Mouse (Mus musculus) E14TG2a.4 (cell line): ENCODE measurements around the gene Met.

ENCODE experiments used
- H3K27me3 ChIP-seq: 2 replicates; pipeline ENCODE4 v1.6.1; 2014; ENCODE audit warnings: low read length, control low read depth; ENCODE audit not compliant: insufficient read depth
- H3K36me3 ChIP-seq: 2 replicates; pipeline ENCODE4 v1.6.1; 2014; ENCODE audit warnings: low read length, control low read depth; ENCODE audit not compliant: insufficient read depth
- H3K4me1 ChIP-seq: replicated peaks from 2 replicates; pipeline ENCODE4 v1.6.1; 2014; ENCODE audit warnings: low read depth, low read length, control low read depth
- H3K4me3 ChIP-seq: replicated peaks from 2 replicates; pipeline ENCODE4 v1.5.1; 2014; ENCODE audit warnings: mild to moderate bottlenecking, low read length
- H3K9me3 ChIP-seq: 2 replicates; pipeline ENCODE4 v1.6.1; 2014; ENCODE audit warnings: low read length, control low read depth
- CTCF ChIP-seq: conservative IDR thresholded peaks from 2 replicates; pipeline ENCODE4 v1.5.1; 2014; ENCODE audit warnings: low read length
- NANOG ChIP-seq: IDR thresholded peaks from 2 replicates; pipeline ENCODE4 v1.6.1; 2014; ENCODE audit warnings: borderline replicate concordance, low read length, mixed read lengths
- POU5F1 ChIP-seq: IDR thresholded peaks from 2 replicates; pipeline ENCODE4 v1.6.1; 2014; ENCODE audit warnings: low read length, borderline replicate concordance

Met gene

DNA sequence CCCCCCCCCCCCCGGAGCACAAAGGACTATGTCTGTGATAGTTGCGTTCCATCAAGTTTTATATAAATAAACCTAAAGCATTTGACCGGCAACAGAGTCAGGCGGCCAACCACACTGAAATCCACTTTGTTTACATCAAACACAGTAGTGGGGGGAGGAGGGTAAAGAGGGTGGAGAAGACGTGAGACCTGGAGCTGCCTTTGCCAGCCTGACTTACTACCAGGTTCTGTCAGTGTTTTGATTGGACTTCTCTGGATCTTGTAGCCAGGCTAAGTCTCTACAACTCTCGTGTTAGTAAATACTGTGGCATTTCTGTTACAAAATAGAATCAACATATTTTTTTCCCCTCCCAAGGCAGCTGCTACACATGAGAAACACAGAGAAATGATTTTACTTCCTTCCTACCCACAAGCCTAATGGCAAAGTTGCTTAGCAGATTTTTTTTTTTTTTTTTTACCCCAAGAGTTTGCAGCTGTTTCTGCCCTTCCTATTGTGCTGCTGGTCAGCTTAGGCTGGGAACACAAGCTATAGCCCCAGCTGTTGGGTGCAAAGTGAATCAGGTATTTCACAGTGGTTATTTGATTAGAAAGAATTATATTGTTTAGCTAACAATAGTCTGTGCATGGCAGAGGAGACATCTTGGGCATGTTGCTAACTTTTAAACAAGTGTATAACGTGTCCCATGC is 52.3 kb downstream of the Met start:
- Histone ChIP-seq H3K36me3 (no peaks in the 10 kb centered on the region), H3K9me3 (no peaks in the 10 kb centered on the region), H3K4me3 (no peak overlapping the region), H3K27me3 (no peaks in the 10 kb centered on the region), H3K4me1 (no peaks in the 10 kb centered on the region)
- no peak for TF ChIP-seq CTCF
- no peak for TF ChIP-seq POU5F1
- no peak for TF ChIP-seq NANOG

GRCm38 (mm10) chr6:17521901-17522717 is 58.5 kb downstream of the Met start:
- TF ChIP-seq CTCF: no peak
- no peak for TF ChIP-seq NANOG
- TF ChIP-seq POU5F1: no peak
- Histone ChIP-seq H3K36me3 (no peaks in the 10 kb centered on the region), H3K4me3 (no peak overlapping the region), H3K27me3 (no peaks in the 10 kb centered on the region), H3K4me1 (no peaks in the 10 kb centered on the region), H3K9me3 (no peaks in the 10 kb centered on the region)

- Histone ChIP-seq H3K36me3 (no peaks in the 10 kb centered on the region), H3K9me3 (no peaks in the 10 kb centered on the region), H3K27me3 (no peaks in the 10 kb centered on the region), H3K4me3 (no peak overlapping the region), H3K4me1 (no peaks in the 10 kb centered on the region)
- TF ChIP-seq POU5F1 (no peak), NANOG (no peak)
Measured at GRCm38 (mm10) chr6:17522917-17523316, 59.3 kb downstream of the Met start.

GRCm38 (mm10) chr6:17529490-17530269 is 66.1 kb downstream of the Met start:
- TF ChIP-seq NANOG: no peak
- no peak for TF ChIP-seq POU5F1
- no peak for TF ChIP-seq CTCF
- Histone ChIP-seq H3K27me3 (no peaks in the 10 kb centered on the region), H3K36me3 (no peaks in the 10 kb centered on the region), H3K9me3 (no peaks in the 10 kb centered on the region), H3K4me1 (no peaks in the 10 kb centered on the region), H3K4me3 (no peak overlapping the region)

GRCm38 (mm10) chr6:17541615-17542014 is 78.0 kb downstream of the Met start:
- Histone ChIP-seq H3K9me3 (no peaks in the 10 kb centered on the region), H3K4me3 (no peak overlapping the region), H3K27me3 (no peaks in the 10 kb centered on the region), H3K4me1 (no peaks in the 10 kb centered on the region), H3K36me3 (no peaks in the 10 kb centered on the region)
- TF ChIP-seq POU5F1 (no peak), NANOG (no peak), CTCF (no peak)

DNA sequence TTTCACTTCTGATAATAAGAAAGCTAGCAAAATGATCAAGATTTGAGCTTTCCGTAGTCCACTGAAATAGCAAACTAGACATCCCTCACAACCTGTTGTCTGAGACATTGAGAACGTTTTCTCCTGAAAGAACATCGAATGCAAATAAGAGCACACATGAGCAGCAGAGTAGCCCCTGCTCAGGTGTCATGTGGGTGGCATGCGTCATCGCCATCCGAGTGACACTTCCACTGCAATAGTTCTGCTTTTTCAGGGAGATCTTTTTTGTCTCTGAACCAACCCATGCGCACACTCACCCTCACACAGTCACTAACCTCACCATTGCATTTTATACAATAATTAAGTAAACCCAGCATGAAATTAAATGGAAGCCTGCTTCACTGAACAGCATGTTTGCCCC is 78.8 kb downstream of the Met start:
- Histone ChIP-seq H3K27me3 (no peaks in the 10 kb centered on the region), H3K36me3 (no peaks in the 10 kb centered on the region), H3K4me3 (no peak overlapping the region), H3K4me1 (no peaks in the 10 kb centered on the region), H3K9me3 (no peaks in the 10 kb centered on the region)
- TF ChIP-seq NANOG (no peak), POU5F1 (no peak), CTCF (no peak)

DNA sequence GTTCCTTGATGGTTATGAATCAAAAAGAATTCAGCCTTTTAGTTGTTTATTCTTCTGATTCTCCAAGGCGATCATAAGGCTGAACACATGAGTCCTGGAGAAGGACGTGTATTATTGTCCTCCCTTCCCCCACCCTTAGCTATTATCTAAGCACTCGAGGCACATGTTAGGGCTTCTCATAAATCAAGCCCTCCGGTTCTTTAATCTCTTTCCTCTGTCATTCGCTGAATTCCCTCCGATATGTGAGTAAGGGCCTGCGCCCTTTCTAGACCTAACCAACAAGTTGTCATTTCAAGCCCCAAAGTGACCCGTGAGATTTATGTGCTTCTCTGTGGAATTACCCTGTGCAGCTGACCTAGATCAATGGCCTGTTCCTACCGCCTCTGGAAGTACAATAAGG is 81.9 kb downstream of the Met start:
- H3K27me3 ChIP-seq: no peaks in the 10 kb centered on the region
- TF ChIP-seq POU5F1 (no peak), CTCF (no peak), NANOG (no peak)
- no peaks in the 10 kb centered on the region for H3K36me3 ChIP-seq
- no peaks in the 10 kb centered on the region for H3K9me3 ChIP-seq
- no peak overlapping the region for H3K4me3 ChIP-seq
- H3K4me1 ChIP-seq: no peaks in the 10 kb centered on the region

- no peaks in the 10 kb centered on the region for H3K4me1 ChIP-seq
- no peak for TF ChIP-seq NANOG
- no peak for TF ChIP-seq POU5F1
- H3K9me3 ChIP-seq: no peaks in the 10 kb centered on the region
- H3K27me3 ChIP-seq: no peaks in the 10 kb centered on the region
- no peaks in the 10 kb centered on the region for H3K36me3 ChIP-seq
- H3K4me3 ChIP-seq: no peak overlapping the region
Measured at GRCm38 (mm10) chr6:17546341-17546740, 82.7 kb downstream of the Met start.

DNA sequence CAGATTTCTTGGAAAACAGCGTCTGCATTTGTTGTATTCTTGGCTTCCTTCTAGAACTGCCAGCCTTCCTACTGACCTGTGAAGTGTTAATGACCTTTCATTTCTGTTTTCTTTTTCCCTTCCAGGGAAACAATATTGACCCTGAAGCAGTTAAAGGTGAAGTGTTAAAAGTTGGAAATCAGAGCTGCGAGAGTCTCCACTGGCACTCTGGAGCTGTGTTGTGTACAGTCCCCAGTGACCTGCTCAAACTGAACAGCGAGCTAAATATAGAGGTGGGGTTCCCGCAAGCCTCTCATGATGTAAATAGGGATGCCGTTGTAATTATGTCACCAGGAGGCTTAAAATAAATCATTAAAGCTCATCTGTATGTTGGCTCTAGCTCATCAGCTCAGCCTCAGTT is 83.2 kb downstream of the Met start:
- H3K27me3 ChIP-seq: no peaks in the 10 kb centered on the region
- TF ChIP-seq CTCF: no peak
- TF ChIP-seq NANOG: no peak
- TF ChIP-seq POU5F1: no peak
- H3K9me3 ChIP-seq: no peaks in the 10 kb centered on the region
- H3K4me1 ChIP-seq: no peaks in the 10 kb centered on the region
- no peak overlapping the region for H3K4me3 ChIP-seq
- no peaks in the 10 kb centered on the region for H3K36me3 ChIP-seq
